Mouse (Mus musculus) midbrain, postnatal 0 days (tissue): ENCODE results near the gene Phlda3. TPM values are rescaled to one million over a fixed set of nuclear protein-coding genes. Genes with fewer than 3 reads are reported as not detected.

Experiments
- ATAC-seq: fragments of 200-750 bp; cut with Nextera tagmentation; 2 replicates; pipeline ENCODE4 v1.8.0; 2017; ENCODE audit warnings: moderate number of reproducible peaks, mild to moderate bottlenecking, moderate TSS enrichment, moderate library complexity; ENCODE audit not compliant: low FRiP score
- DNase-seq: peaks from one replicate; pipeline ENCODE4 v3.0.0-alpha.2; 2015; ENCODE audit warnings: low spot score
- H3K27ac ChIP-seq: fragments of 300-500 bp; sonication (generic); 2 replicates; pipeline ENCODE4 v1.5.1; 2014; ENCODE audit warnings: low read depth, mild to moderate bottlenecking, low read length, mixed read lengths
- H3K27me3 ChIP-seq: fragments of 300-500 bp; sonication (generic); 2 replicates; pipeline ENCODE4 v1.6.1; 2014; ENCODE audit warnings: low read length, control low read depth, mixed read lengths; ENCODE audit not compliant: insufficient read depth
- H3K36me3 ChIP-seq: fragments of 300-500 bp; sonication (generic); 2 replicates; pipeline ENCODE4 v1.6.1; 2014; ENCODE audit warnings: low read length, control low read depth, mixed read lengths; ENCODE audit not compliant: insufficient read depth
- H3K4me1 ChIP-seq: fragments of 300-500 bp; sonication (generic); 2 replicates; pipeline ENCODE4 v1.6.1; 2014; ENCODE audit warnings: mild to moderate bottlenecking, control low read depth, antibody characterized with exemption, low read length, mixed read lengths; ENCODE audit not compliant: insufficient read depth
- H3K4me2 ChIP-seq: fragments of 300-500 bp; sonication (generic); 2 replicates; pipeline ENCODE4 v1.6.1; 2014; ENCODE audit warnings: low read depth, mild to moderate bottlenecking, low read length, mixed read lengths; ENCODE audit not compliant: poor library complexity, severe bottlenecking
- H3K4me3 ChIP-seq: fragments of 300-500 bp; sonication (generic); 2 replicates; pipeline ENCODE4 v1.5.1; 2014; ENCODE audit warnings: low read depth, mild to moderate bottlenecking, low read length, moderate library complexity
- H3K9ac ChIP-seq: fragments of 300-500 bp; sonication (generic); replicated peaks from 2 replicates; pipeline ENCODE4 v1.6.1; 2014; ENCODE audit warnings: mild to moderate bottlenecking, low read length, moderate library complexity, mixed read lengths; ENCODE audit not compliant: poor library complexity, severe bottlenecking
- H3K9me3 ChIP-seq: fragments of 300-500 bp; sonication (generic); 2 replicates; pipeline ENCODE4 v1.6.1; 2016; ENCODE audit warnings: low read length, control low read depth
- CTCF ChIP-seq: IDR thresholded peaks from 2 replicates; pipeline ENCODE4 v1.5.1; 2016; ENCODE audit warnings: antibody characterized with exemption, mild to moderate bottlenecking
- WGBS: fragments of 180-500 bp; shearing (Covaris S2); extraction: QIAGEN DNeasy Blood & Tissue Kit; methylation state at CpG from one replicate; pipeline ENCODE4 v1.1.7; 2014; 5-methylcytosine and 5-hydroxymethylcytosine counted together
- polyA plus RNA-seq: library from polyadenylated mRNA; unstranded; fragments of >200 nt; fragmentation: Nextera tagmentation; extraction: Ambion mirVana; gene quantifications from 2 replicates; pipeline ENCODE4 v1.2.1, GENCODE M21; 2015
- total RNA-seq: library from RNA; depleted of rRNA; stranded (reverse); fragments of >200 nt; gene quantifications from 2 replicates; pipeline ENCODE4 v1.2.3, GENCODE M21; 2014

Gene Phlda3
- total and polyA plus RNA-seq, 2 experiments from 2014 or later, result 48.9 to 54.4 TPM

DNA sequence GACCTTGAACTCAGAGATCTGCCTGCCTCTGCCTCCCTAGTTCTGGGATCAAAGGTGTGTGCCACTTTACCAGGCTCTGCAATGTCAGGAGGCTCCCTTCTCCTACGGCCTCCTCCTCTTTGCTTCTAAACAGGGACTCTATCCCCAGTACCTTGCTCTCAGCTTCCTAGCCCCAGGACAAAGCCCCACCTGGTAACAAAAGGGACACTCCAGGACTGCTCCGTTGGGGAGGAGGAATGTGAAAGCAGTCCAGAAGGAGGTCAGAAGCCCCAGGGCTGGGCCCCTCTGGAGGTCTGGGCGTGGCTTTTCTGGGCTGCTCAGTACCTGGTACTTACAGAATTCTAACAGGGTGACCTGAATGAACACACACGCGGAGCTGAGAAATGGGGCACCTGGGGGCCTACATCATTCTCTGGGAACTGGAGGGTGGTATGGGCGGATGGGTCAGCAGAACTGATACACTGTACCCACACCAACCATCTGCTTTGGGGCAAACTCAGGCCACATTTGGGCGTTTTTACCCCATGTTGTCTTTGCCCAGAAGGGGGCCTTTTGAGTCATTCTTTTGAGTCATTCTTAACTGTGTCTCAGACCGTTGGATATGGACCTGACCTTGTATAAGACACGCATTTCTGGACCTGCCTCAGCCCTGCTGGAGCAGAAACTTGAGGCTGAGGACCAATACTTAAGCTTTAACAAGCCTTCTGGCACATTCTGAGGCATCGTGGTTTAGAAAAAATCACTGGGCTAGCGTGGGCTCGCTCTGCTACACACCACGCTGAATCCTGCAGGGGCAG is 26.4 kb downstream of the Phlda3 start:
- Histone ChIP-seq H3K4me1 (no peaks in the 10 kb centered on the region; the same call in 1 of the 2 replicates), H3K4me3 (no peak overlapping the region), H3K27me3 (no peaks in the 10 kb centered on the region), H3K9me3 (no peaks in the 10 kb centered on the region), H3K9ac (no peak overlapping the region), H3K36me3 (no peaks in the 10 kb centered on the region), H3K4me2 (no peak overlapping the region), H3K27ac (no peak overlapping the region)
- ATAC-seq, result no peak
- 63% methylated on average over 13 of the region's 13 CpGs for WGBS
- DNase-seq, result no peak
- no peak for TF ChIP-seq CTCF

DNA sequence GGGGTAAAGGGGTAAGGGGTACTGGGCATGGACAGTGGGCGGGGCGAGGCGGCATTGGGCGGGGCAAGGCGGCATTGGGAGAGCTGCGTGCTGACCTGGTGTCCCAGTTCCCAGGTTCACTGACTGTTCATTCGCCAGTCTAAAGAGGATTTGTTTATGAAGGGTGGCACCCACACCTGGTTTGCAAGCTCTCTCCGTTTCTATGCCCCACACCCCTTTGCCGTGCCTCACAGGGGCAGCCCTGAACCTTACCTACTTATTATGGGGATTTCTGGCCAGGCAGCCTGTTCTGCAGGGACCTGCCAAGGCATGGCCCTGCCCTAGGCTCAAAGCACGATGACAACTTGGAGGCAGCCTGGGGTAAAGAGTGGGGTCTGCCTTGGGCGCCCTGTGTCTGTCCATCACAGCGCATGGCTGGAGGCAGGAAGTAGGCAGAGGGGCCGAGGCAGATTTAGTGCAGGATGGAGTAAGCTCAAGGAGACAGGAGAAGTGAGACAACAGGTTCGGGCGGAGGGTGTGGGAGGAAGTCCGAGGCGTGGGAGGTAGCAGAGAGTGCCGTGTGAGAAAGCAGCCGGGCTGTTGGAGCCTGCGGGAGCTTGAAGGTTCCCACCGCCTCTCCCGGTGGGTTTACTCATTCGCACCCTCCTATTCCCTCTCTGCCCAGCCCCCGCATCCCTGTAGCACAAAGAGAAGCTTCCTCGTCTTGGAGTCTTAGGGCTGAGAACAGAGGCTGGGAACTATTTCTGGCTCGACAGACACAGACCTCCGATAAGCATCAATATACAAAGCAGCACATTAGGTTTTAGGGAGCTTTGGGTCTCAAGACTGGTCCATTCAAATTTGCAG is 27.7 kb downstream of the Phlda3 start:
- DNase-seq (no peak), ATAC-seq (no peak)
- H3K4me1 ChIP-seq, result no peaks in the 10 kb centered on the region; the same call in 1 of the 2 replicates
- H3K4me2 ChIP-seq, result peak overlapping the region; percentile 49
- H3K9me3 ChIP-seq, result no peaks in the 10 kb centered on the region
- 13% methylated on average over 25 of the region's 27 CpGs for WGBS
- H3K9ac ChIP-seq, result 0 out of 2 replicates have a peak overlapping the region, but pooled peaks have one; percentile 33
- peak overlapping the region; percentile 7; the same call in 1 of the 2 replicates for H3K4me3 ChIP-seq
- no peaks in the 10 kb centered on the region for H3K36me3 ChIP-seq
- TF ChIP-seq CTCF, result no peak
- no peak overlapping the region for H3K27ac ChIP-seq
- no peaks in the 10 kb centered on the region for H3K27me3 ChIP-seq

DNA sequence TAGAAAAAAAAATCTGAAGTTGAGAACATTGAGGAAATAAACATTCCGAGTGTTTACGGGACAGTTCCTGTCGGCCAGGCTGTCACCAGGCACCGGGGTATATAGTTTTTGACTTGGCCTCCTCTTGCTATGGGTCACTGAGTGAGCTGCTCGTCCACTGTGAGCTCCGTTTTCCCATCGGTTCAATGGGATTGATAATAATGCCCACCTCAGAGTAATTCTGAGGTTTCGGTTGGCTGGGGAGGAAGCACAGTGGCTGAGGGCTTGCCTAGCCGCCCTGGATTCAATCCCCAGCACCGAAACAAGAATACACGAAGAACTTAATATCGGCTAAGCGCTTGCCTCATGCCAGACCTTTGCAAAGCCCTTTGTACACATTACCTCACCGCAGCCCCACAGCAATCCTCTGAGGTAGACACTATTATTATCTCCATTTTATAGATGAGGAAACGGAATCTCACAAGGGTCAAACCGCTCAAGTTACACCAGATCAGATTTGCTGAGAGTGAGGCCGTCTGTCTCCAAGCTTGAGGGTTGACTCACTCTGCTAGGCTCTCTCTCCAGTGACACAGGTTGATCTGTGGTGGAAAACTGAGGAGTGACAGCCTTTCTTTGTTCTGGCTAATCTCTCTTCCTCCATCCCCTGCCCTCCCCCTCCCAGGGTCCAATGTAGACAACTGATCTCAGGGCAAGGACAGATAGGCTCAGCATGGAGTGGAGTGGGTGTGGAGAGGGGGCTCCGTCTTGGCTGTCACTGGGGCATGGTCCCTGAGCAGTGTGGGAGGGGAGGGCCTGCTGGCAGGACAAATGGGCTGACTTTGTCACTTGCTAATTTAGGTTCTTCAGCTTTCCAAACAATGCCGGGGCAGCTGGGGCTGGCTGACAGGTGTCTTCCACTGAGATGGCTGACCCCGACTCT is 28.6 kb downstream of the Phlda3 start:
- Histone ChIP-seq H3K36me3 (no peaks in the 10 kb centered on the region), H3K4me1 (no peaks in the 10 kb centered on the region; the same call in 1 of the 2 replicates), H3K4me2 (peak overlapping the region; percentile 49), H3K27ac (no peak overlapping the region), H3K9ac (no peak overlapping the region), H3K4me3 (no peak overlapping the region), H3K27me3 (no peaks in the 10 kb centered on the region), H3K9me3 (no peaks in the 10 kb centered on the region)
- ATAC-seq (no peak), DNase-seq (no peak)
- 29% methylated on average over 20 of the region's 20 CpGs for WGBS
- TF ChIP-seq CTCF, result no peak

DNA sequence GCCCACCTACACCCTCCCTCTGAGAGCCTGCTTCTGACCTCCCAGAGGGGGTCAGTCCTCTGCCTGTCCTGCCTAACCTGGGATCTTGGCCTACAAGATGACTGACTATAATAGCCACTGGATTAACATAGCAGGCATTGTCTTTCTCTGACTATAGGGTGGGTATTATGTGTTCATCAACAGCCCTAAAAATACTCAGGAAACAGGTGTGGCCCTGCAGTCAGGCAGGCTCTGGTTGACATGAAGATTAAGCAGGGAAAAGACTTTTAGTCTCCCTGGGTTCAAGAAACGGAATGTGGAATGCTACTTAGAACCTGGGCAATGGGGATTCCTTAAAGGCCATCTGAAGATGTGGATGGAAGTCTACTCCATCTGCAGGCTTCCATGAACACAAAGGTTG is 32.6 kb downstream of the Phlda3 start:
- 82% methylated on average over 1 of the region's 1 CpGs for WGBS
- ATAC-seq (no peak), DNase-seq (no peak)
- Histone ChIP-seq H3K9me3 (no peaks in the 10 kb centered on the region), H3K27ac (no peak overlapping the region), H3K4me2 (no peak overlapping the region), H3K4me1 (no peaks in the 10 kb centered on the region; the same call in 1 of the 2 replicates), H3K27me3 (no peaks in the 10 kb centered on the region), H3K9ac (no peak overlapping the region), H3K36me3 (no peaks in the 10 kb centered on the region), H3K4me3 (no peak overlapping the region)
- TF ChIP-seq CTCF, result no peak

DNA sequence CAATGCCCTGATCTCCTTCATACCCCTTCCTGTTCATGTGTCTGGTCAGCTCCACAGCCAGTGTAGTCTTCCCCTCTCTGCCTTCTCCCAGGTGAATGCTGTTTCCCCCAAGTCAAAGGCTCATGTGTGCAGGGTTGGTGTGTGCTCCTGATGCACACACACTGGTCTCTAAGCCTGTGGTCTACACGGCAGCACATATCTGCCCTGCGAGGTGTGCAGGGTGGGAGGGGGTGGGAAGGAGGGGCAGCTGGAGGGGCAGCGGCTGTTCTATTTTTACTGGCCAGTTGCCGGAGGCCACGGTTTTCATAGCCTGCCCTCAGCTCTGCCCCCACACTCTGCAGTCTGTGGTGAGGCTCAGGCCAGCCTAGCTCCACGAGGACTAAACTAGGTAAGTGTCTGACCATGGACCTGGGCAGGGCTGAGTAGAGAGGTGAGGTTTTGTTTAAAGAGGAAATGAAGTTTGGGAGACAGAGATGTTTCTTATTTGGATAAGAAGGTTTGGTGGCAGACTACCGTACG is 33.2 kb downstream of the Phlda3 start:
- DNase-seq (no peak), ATAC-seq (no peak)
- Histone ChIP-seq H3K4me2 (no peak overlapping the region), H3K9ac (no peak overlapping the region), H3K27me3 (no peaks in the 10 kb centered on the region), H3K36me3 (no peaks in the 10 kb centered on the region), H3K27ac (no peak overlapping the region), H3K4me1 (no peaks in the 10 kb centered on the region), H3K9me3 (no peaks in the 10 kb centered on the region), H3K4me3 (no peak overlapping the region)
- WGBS, result 83% methylated on average over 8 of the region's 8 CpGs
- TF ChIP-seq CTCF, result no peak
